Mouse (Mus musculus) small intestine, adult 2 months (tissue): ENCODE measurements at regions not wholly inside any gene's neighbourhood (a gene's known extent, or its start where the extent isn't known, plus 50 kb on each side); places are given as distances from the start of the nearest gene placed in this dataset.

Experiments
- CTCF ChIP-seq: fragments of 200-500 bp; IDR thresholded peaks from 2 replicates; pipeline ENCODE4 v1.5.1; 2012; ENCODE audit warnings: low read depth, mild to moderate bottlenecking, control low read depth, inconsistent platforms, low read length, moderate library complexity, mixed read lengths; ENCODE audit not compliant: insufficient replicate concordance, insufficient read length; ENCODE audit errors: extremely low read depth
- POLR2A ChIP-seq: fragments of 200-500 bp; IDR thresholded peaks from 2 replicates; pipeline ENCODE4 v1.6.1; 2012; ENCODE audit warnings: low read depth, mild to moderate bottlenecking, control low read depth, inconsistent platforms, low read length, moderate library complexity

- TF ChIP-seq CTCF = peak; percentile 32; the same call in 1 of the 2 replicates
- TF ChIP-seq POLR2A = no peak
Measured at GRCm38 (mm10) chr9:5146604-5147003, 151.7 kb upstream of the Casp1 start.
